Mouse (Mus musculus) layer of hippocampus, postnatal 25 days (tissue): ENCODE data around the gene Cks1b. TPM values are rescaled to one million over a fixed set of nuclear protein-coding genes. Genes with fewer than 3 reads are reported as not detected.
"Not testable (repeated sequence)": the region's sequence is repeated elsewhere in the genome, so short reads cannot be mapped to it uniquely, and the experiment has no call there.

Experiments used
- DNase-seq, 2 experiments: peaks; one replicate each; pipeline ENCODE4 v3.0.0; 2022; ENCODE audit warnings: mixed read lengths in 2 of 2, low spot score in 1 of 2; ENCODE audit errors: extremely low spot score in 1 of 2
- total RNA-seq, 2 experiments: library from RNA; stranded (reverse); gene quantifications; 2 replicates each; pipeline ENCODE4 v1.2.3; 2021

Gene Cks1b
- total RNA-seq, 2 experiments from 2014 or later: 2.4 to 3.0 TPM

- not testable (repeated sequence) for DNase-seq
These were observed 10.8 kb upstream of the Cks1b start for GRCm38 (mm10) chr3:89429021-89429420.

- DNase-seq: no peak
These were observed 7.7 kb upstream of the Cks1b start for GRCm38 (mm10) chr3:89425876-89426275.

- no peak for DNase-seq
These were observed 7.0 kb upstream of the Cks1b start for GRCm38 (mm10) chr3:89425141-89425525.

- DNase-seq: no peak
These were observed 6.4 kb upstream of the Cks1b start for GRCm38 (mm10) chr3:89424416-89425140.

- DNase-seq: no peak
These were observed 4.5 kb upstream of the Cks1b start for GRCm38 (mm10) chr3:89422556-89423205.

- DNase-seq: no peak
These were observed 3.8 kb upstream of the Cks1b start for GRCm38 (mm10) chr3:89421810-89422473.

GRCm38 (mm10) chr3:89421002-89421774 is 3.0 kb upstream of the Cks1b start:
- DNase-seq: peak; percentile 38 to 46

- no peak for DNase-seq
These were observed 2.2 kb upstream of the Cks1b start for GRCm38 (mm10) chr3:89420421-89420820.

- DNase-seq: no peak
These were observed 1.8 kb upstream of the Cks1b start for GRCm38 (mm10) chr3:89419981-89420380.

GRCm38 (mm10) chr3:89419571-89419970 is 1.4 kb upstream of the Cks1b start:
- DNase-seq: no peak

- DNase-seq: no peak
These were observed 673 bp upstream of the Cks1b start for GRCm38 (mm10) chr3:89418861-89419250.

- DNase-seq: no peak
These were observed 378 bp downstream of the Cks1b start for GRCm38 (mm10) chr3:89417840-89418169.

GRCm38 (mm10) chr3:89417131-89417530 is 1.1 kb downstream of the Cks1b start:
- no peak for DNase-seq

GRCm38 (mm10) chr3:89416158-89416557 is 2.0 kb downstream of the Cks1b start:
- DNase-seq: no peak

GRCm38 (mm10) chr3:89411490-89412393 is 6.4 kb downstream of the Cks1b start, which contains the start of gene Flad1:
Gene Flad1, minus strand, starts transcription at chr3:89411870.
- peak; percentile 98 to 99 for DNase-seq

GRCm38 (mm10) chr3:89410864-89411263 is 7.3 kb downstream of the Cks1b start:
- DNase-seq: no peak

- no peak for DNase-seq
These were observed 8.5 kb downstream of the Cks1b start for GRCm38 (mm10) chr3:89409701-89410100.

GRCm38 (mm10) chr3:89408448-89408847 is 9.7 kb downstream of the Cks1b start:
- DNase-seq: no peak

GRCm38 (mm10) chr3:89406887-89407286 is 11.3 kb downstream of the Cks1b start:
- no peak for DNase-seq

- no peak for DNase-seq
These were observed 15.5 kb downstream of the Cks1b start, which contains the start of gene Lenep for GRCm38 (mm10) chr3:89402693-89403092. Gene Lenep, minus strand, starts transcription at chr3:89402793.
